Mouse (Mus musculus): ENCODE results near the gene Erc2.

DNA sequence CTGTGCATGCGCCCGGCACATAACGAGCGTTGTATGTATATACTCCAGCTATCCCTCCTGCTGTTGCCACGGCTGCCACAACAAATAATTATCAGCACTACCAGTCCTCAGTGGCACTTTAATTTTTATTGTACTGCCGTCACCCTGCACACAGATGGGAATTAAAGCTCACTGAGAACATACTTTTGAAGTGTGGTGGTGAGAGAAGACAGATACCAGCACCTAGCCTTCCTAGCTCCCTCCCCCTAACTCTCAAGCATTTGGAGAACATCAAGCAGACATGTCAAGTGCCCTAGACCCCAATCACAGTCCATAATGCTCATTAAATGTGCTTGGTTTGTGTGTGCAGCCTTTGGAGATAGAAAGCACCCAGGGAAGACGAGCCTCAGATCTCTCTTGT lies 652.6 kb downstream of the Erc2 start:
- no peak for TF ChIP-seq CTCF (IDR thresholded peaks at IDR 0.05; ENCODE audit: low read depth)
- TF ChIP-seq EP300 (IDR thresholded peaks at IDR 0.05; ENCODE audit: low read depth) = no peak
